ENCODE assay signal across 9 mouse cellular contexts in the genomic region with DNA sequence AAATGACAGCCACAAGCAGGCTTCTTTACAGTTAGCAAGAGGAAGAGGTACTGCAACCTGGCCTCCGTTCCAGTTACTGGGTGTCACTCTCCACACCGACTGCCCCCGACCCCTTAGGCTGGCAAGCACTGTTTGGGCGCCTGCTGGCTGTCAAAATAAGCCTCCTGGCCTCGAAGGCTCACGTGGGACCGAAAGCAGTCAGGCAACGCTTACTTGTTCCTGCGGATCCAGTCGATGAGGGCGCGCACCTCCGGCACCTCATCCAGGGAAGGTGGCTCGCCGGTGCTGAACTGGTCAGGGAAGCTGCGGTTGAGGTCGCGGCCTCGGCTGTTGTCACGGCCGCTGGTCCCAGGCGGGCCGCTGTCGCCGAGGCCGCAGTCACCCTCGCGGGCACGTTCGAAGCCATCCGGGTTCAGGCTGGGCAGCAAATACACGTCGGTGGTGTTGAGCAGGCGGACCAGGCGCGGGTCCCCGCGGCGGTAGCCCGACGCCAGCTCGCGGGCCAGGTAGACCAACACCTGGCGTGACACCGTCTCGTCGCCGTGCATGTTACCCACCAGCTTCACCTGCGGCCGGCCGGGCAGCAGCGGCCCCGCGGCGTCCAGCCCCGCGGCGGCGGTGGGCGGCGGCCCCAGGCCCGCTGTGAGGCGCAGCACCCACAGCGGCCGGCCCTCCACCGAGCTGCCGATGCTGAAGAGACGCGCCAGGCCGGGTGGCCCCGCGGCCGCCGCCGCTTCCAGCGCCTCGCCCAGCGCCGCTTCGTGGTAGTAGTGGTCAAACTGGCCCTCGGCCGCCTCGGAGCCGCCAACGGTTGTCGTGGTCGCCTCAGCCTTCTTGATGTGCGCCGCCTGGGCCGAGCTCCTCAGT. TPM values are rescaled to one million over a fixed set of nuclear protein-coding genes. Genes with fewer than 3 reads are reported as not detected.
A peak's percentile ranks its signal among the peaks of the same experiment; 100 is the strongest.
DNase-seq lines count a peak whose midpoint lies in the region; ATAC-seq and TF ChIP-seq lines count a peak whose summit lies in the region.
"Had no signal": no experiment of that assay in that cellular context is flagged by ENCODE, and none has a peak within 500 bp of the region (broad histone marks: within the 10 kb centered on the region; RNA-seq: fewer than 3 reads in every experiment).

No protein-coding gene starts in this region.

- no peak for TF ChIP-seq CTCF in gastrocnemius, adult 2 months (IDR thresholded peaks at IDR 0.05)

- WGBS in hindbrain, embryonic 15.5 days, result under 1% methylated on average over 81 of the region's 90 CpGs
- under 1% methylated on average over 74 of the region's 90 CpGs for WGBS in liver, embryonic 11.5 days

- no peaks in the 10 kb centered on the region for H3K27me3 ChIP-seq in hindbrain, embryonic 15.5 days
- no peaks in the 10 kb centered on the region for H3K27me3 ChIP-seq in liver, embryonic 11.5 days (replicated peaks; ENCODE audit: control insufficient read depth, insufficient read depth, low read length)
- H3K27me3 ChIP-seq in myocyte (ENCODE audit: control insufficient read depth, insufficient read depth, insufficient read length), result no peaks in the 10 kb centered on the region

- no peak for TF ChIP-seq POLR2A in myocyte (IDR thresholded peaks at IDR 0.05; ENCODE audit: insufficient read length, low read depth)

- H3K4me2 ChIP-seq in hindbrain, embryonic 15.5 days, result peak overlapping the region; percentile 88
- peak overlapping the region; percentile 99 for H3K4me2 ChIP-seq in liver, embryonic 11.5 days
- peak overlapping the region; percentile 98 for H3K4me2 ChIP-seq in myocyte (ENCODE audit: low read depth)

- peak overlapping the region; percentile 87 for H3K9ac ChIP-seq in hindbrain, embryonic 15.5 days
- peak overlapping the region; percentile 78 for H3K9ac ChIP-seq in liver, embryonic 11.5 days (ENCODE audit: low read depth, low read length)

- peaks cover 41% of the 10 kb centered on the region for H3K79me2 ChIP-seq in myocyte (ENCODE audit: control insufficient read depth, insufficient read depth)

- no peak for DNase-seq in gastrocnemius, adult 2 months
- DNase-seq in gastrocnemius, postnatal 25 days, result no peak
- peak; percentile 56 for DNase-seq in adrenal gland, postnatal 14 days
- DNase-seq in liver, embryonic 11.5 days (ENCODE audit: low spot score), result peak; percentile 54
- DNase-seq in thymus, postnatal 14 days, result peak; percentile 20

- H3K9me3 ChIP-seq in hindbrain, embryonic 15.5 days, result no peaks in the 10 kb centered on the region
- H3K9me3 ChIP-seq in liver, embryonic 11.5 days (ENCODE audit: control insufficient read depth, low read length), result no peaks in the 10 kb centered on the region

- no peaks in the 10 kb centered on the region for H3K36me3 ChIP-seq in hindbrain, embryonic 15.5 days
- H3K36me3 ChIP-seq in liver, embryonic 11.5 days (ENCODE audit: control insufficient read depth, insufficient read depth, low read length), result no peaks in the 10 kb centered on the region
- H3K36me3 ChIP-seq in myocyte (ENCODE audit: control insufficient read depth, insufficient read depth), result no peaks in the 10 kb centered on the region

- H3K27ac ChIP-seq in gastrocnemius, adult 2 months, result peak overlapping the region; percentile 95
- H3K27ac ChIP-seq in hindbrain, embryonic 15.5 days (replicated peaks), result peak overlapping the region; percentile 88
- H3K27ac ChIP-seq in liver, embryonic 11.5 days (ENCODE audit: low read depth, low read length), result peak overlapping the region; percentile 20; the same call in 1 of the 2 replicates

- peak overlapping the region; percentile 92 for H3K4me3 ChIP-seq in gastrocnemius, adult 2 months
- peak overlapping the region; percentile 69 for H3K4me3 ChIP-seq in hindbrain, embryonic 15.5 days
- H3K4me3 ChIP-seq in liver, embryonic 11.5 days (ENCODE audit: low read depth, low read length), result peak overlapping the region; percentile 78
- H3K4me3 ChIP-seq in myocyte, result peak overlapping the region; percentile 49

- peak; percentile 53 for ATAC-seq in erythroblast, adult 5-6 weeks (replicated peaks; ENCODE audit: low FRiP score, poor library complexity, severe bottlenecking)
- peak; percentile 73 for ATAC-seq in hindbrain, embryonic 15.5 days (ENCODE audit: low FRiP score, low read depth)
- ATAC-seq in liver, embryonic 11.5 days (replicated peaks; ENCODE audit: low FRiP score), result peak; percentile 64

- H3ac ChIP-seq in myocyte (ENCODE audit: control insufficient read depth, insufficient read length), result peak overlapping the region; percentile 73

- intact Hi-C loops in gastrocnemius, adult 2 months (cut with DNase I), result loop anchor here (2.0 to 5.0 kb wide), 2 partner anchors 34 to 45 kb away; no protein-coding TSS in a partner anchor

- H3K4me1 ChIP-seq in hindbrain, embryonic 15.5 days (replicated peaks), result peaks cover 47% of the 10 kb centered on the region
- peaks cover 25% of the 10 kb centered on the region for H3K4me1 ChIP-seq in liver, embryonic 11.5 days (replicated peaks; ENCODE audit: control insufficient read depth, insufficient read depth, low read length)

TF ChIP-seq in myocyte, 11 proteins besides CTCF, POLR2A, EP300 and RAD21:
- peak in 1 of 3 experiments; percentile 26 for TF ChIP-seq MYOD1 (IDR thresholded peaks at IDR 0.05; ENCODE audit: control insufficient read depth in 1 of 3, insufficient read length in 2 of 3, low read depth in 2 of 3)
- peak in 1 of 3 experiments; percentile 6 for TF ChIP-seq MYOG (IDR thresholded peaks at IDR 0.05; ENCODE audit: control insufficient read depth in 1 of 3, insufficient read depth in 1 of 3, insufficient read length in 2 of 3, low read depth in 2 of 3)
- TF ChIP-seq MAX (IDR thresholded peaks at IDR 0.05; ENCODE audit: low read depth), result no peak
- no peak for TF ChIP-seq POLR2AphosphoS2 (IDR thresholded peaks at IDR 0.05; ENCODE audit: insufficient read length, low read depth)
- TF ChIP-seq E2F4 (IDR thresholded peaks at IDR 0.05; ENCODE audit: insufficient read depth), result no peak

RNA-seq across cellular contexts. Expression of a gene that starts 0.6 kb away (rescaled TPM):
- total RNA-seq in gastrocnemius, adult 2 months (2021), result 10 to 100 TPM; 25.7 to 30.5 TPM
- 10 to 100 TPM; 26.3 to 30.5 TPM for total RNA-seq in gastrocnemius, postnatal 25 days (2021)
- total RNA-seq in adrenal gland, postnatal 14 days (2021), result 43.5 and 45.8 TPM in 2 replicates
- 13.4 and 19.6 TPM in 2 replicates for total RNA-seq in erythroblast, adult 5-6 weeks (2015; ENCODE audit: low replicate concordance)
- total RNA-seq in erythroblast, adult 5-6 weeks (2017; ENCODE audit: low replicate concordance), result 7.8 and 8.6 TPM in 2 replicates
- 5.4 and 6.3 TPM in 2 replicates for polyA plus RNA-seq in hindbrain, embryonic 15.5 days (2015; fragmentation: Nextera tagmentation; extraction: Ambion mirVana)
- 14.4 and 14.5 TPM in 2 replicates for polyA plus RNA-seq in liver, embryonic 11.5 days (2014; fragmentation: Nextera tagmentation; extraction: Ambion mirVana)
- 17.6 TPM for polyA plus RNA-seq in myocyte (2012; fragmentation: generic; extraction: Trizol)

RNA-seq across cellular contexts. Expression of a gene that starts 55.7 kb away (rescaled TPM):
- total RNA-seq in gastrocnemius, adult 2 months (2021), result under 1 TPM in 1 of 2 experiments, not detected in 1; 0.26 TPM
- not detected for total RNA-seq in gastrocnemius, postnatal 25 days (2021)
- 0.78 and 1.3 TPM in 2 replicates for total RNA-seq in adrenal gland, postnatal 14 days (2021)
- not detected in 2 replicates for total RNA-seq in erythroblast, adult 5-6 weeks (2015; ENCODE audit: low replicate concordance)
- not detected in 2 replicates for total RNA-seq in erythroblast, adult 5-6 weeks (2017; ENCODE audit: low replicate concordance)
- not detected in 2 replicates for polyA plus RNA-seq in hindbrain, embryonic 15.5 days (2015; fragmentation: Nextera tagmentation; extraction: Ambion mirVana)
- not detected in 2 replicates for polyA plus RNA-seq in liver, embryonic 11.5 days (2014; fragmentation: Nextera tagmentation; extraction: Ambion mirVana)
- polyA plus RNA-seq in myocyte (2012; fragmentation: generic; extraction: Trizol), result not detected
- total RNA-seq: left cerebral cortex, postnatal 14 days had no signal

Comparison
In these comparisons a context has a peak if more than half of its experiments do, and no peak if none do; other contexts are left out.
1. DNase-seq: peak in adrenal gland, postnatal 14 days (single experiment), liver, embryonic 11.5 days (single experiment) and thymus, postnatal 14 days (single experiment); none in gastrocnemius, adult 2 months (single experiment) and gastrocnemius, postnatal 25 days (single experiment).
2. H3K27ac ChIP-seq: peak in every context shown above with its lines; median percentile 95 in gastrocnemius, adult 2 months; 88 in hindbrain, embryonic 15.5 days; 20 in liver, embryonic 11.5 days.
3. Peak in every context shown above with its lines, with median percentiles within 50 percentile points of each other: H3K4me3 ChIP-seq, ATAC-seq and H3K4me2 ChIP-seq.